Mouse (Mus musculus) megakaryocyte, embryonic 14.5 days (primary cell): ENCODE results near the gene Ciz1. TPM values are rescaled to one million over a fixed set of nuclear protein-coding genes. Genes with fewer than 3 reads are reported as not detected.
"Not testable (repeated sequence)": the region's sequence is repeated elsewhere in the genome, so short reads cannot be mapped to it uniquely, and the experiment has no call there.

Experiments used
- H3K27me3 ChIP-seq: replicated peaks from 2 replicates; pipeline ENCODE3; 2012; ENCODE audit warnings: inconsistent platforms
- H3K36me3 ChIP-seq: replicated peaks from 2 replicates; pipeline ENCODE3; 2012; ENCODE audit warnings: low read length, inconsistent platforms, mixed read lengths
- H3K4me1 ChIP-seq: 2 replicates; pipeline ENCODE4 v1.6.1; 2012; ENCODE audit warnings: inconsistent platforms
- H3K4me3 ChIP-seq: replicated peaks from 2 replicates; pipeline ENCODE3; 2012; ENCODE audit warnings: moderate library complexity, mild to moderate bottlenecking, inconsistent platforms
- H3K9me3 ChIP-seq: 2 replicates; pipeline ENCODE4 v1.6.1; 2012; ENCODE audit warnings: inconsistent platforms
- FLI1 ChIP-seq: IDR thresholded peaks from 2 replicates; pipeline ENCODE4 v1.6.1; 2012; ENCODE audit warnings: low read length, inconsistent platforms, mixed read lengths
- GATA1 ChIP-seq: IDR thresholded peaks from 3 replicates; pipeline ENCODE4 v1.6.1; 2012; ENCODE audit warnings: mixed read lengths, low read length, inconsistent platforms, borderline replicate concordance
- polyA plus RNA-seq: library from polyadenylated mRNA; stranded (reverse); fragments of >175 nt; gene quantifications from 2 replicates; pipeline ENCODE4 v1.2.3, GENCODE M21; 2012; ENCODE audit warnings: low replicate concordance; ENCODE audit not compliant: insufficient read depth

The Ciz1 gene
- polyA plus RNA-seq, 1 experiment: 163 TPM

GRCm38 (mm10) chr2:32358381-32358780 is 6.3 kb downstream of the Ciz1 start:
- H3K36me3 ChIP-seq: no peaks in the 10 kb centered on the region
- H3K4me3 ChIP-seq: no peak overlapping the region
- peaks cover 11% of the 10 kb centered on the region for H3K27me3 ChIP-seq
- H3K9me3 ChIP-seq: no peaks in the 10 kb centered on the region
- TF ChIP-seq FLI1 (no peak), GATA1 (no peak)
- H3K4me1 ChIP-seq: peaks cover 38% of the 10 kb centered on the region

GRCm38 (mm10) chr2:32360741-32361140 is 8.6 kb downstream of the Ciz1 start:
- H3K4me1 ChIP-seq: peaks cover 51% of the 10 kb centered on the region
- peaks cover 11% of the 10 kb centered on the region for H3K27me3 ChIP-seq
- TF ChIP-seq FLI1 (no peak), GATA1 (no peak)
- no peaks in the 10 kb centered on the region for H3K9me3 ChIP-seq
- H3K4me3 ChIP-seq: peak overlapping the region; percentile 93
- H3K36me3 ChIP-seq: peaks cover 16% of the 10 kb centered on the region

GRCm38 (mm10) chr2:32361437-32361836 is 9.3 kb downstream of the Ciz1 start:
- peaks cover 23% of the 10 kb centered on the region for H3K36me3 ChIP-seq
- TF ChIP-seq GATA1: no peak
- no peak for TF ChIP-seq FLI1
- peaks cover 9% of the 10 kb centered on the region for H3K27me3 ChIP-seq
- H3K4me3 ChIP-seq: peak overlapping the region; percentile 93
- H3K4me1 ChIP-seq: peaks cover 58% of the 10 kb centered on the region
- H3K9me3 ChIP-seq: no peaks in the 10 kb centered on the region

GRCm38 (mm10) chr2:32362274-32362673 is 10.1 kb downstream of the Ciz1 start:
- Histone ChIP-seq H3K4me3 (peak overlapping the region; percentile 97), H3K36me3 (peaks cover 32% of the 10 kb centered on the region), H3K4me1 (peaks cover 58% of the 10 kb centered on the region)
- not testable (repeated sequence) for H3K9me3 ChIP-seq, H3K27me3 ChIP-seq

- TF ChIP-seq FLI1 (no peak), GATA1 (no peak)
- Histone ChIP-seq H3K4me3 (peak overlapping the region; percentile 97), H3K36me3 (peaks cover 37% of the 10 kb centered on the region), H3K9me3 (no peaks in the 10 kb centered on the region), H3K27me3 (peaks cover 6% of the 10 kb centered on the region), H3K4me1 (peaks cover 52% of the 10 kb centered on the region)
These were observed 10.8 kb downstream of the Ciz1 start for GRCm38 (mm10) chr2:32362817-32363340.

GRCm38 (mm10) chr2:32363376-32364106 is 11.4 kb downstream of the Ciz1 start:
- no peaks in the 10 kb centered on the region for H3K9me3 ChIP-seq
- H3K4me1 ChIP-seq: peaks cover 52% of the 10 kb centered on the region
- H3K4me3 ChIP-seq: peak overlapping the region; percentile 97
- peaks cover 42% of the 10 kb centered on the region for H3K36me3 ChIP-seq
- peaks cover under 1% of the 10 kb centered on the region for H3K27me3 ChIP-seq
- TF ChIP-seq GATA1: peak; percentile 68; the same call in 1 of the 3 replicates
- no peak for TF ChIP-seq FLI1

- TF ChIP-seq GATA1: no peak
- no peak for TF ChIP-seq FLI1
- Histone ChIP-seq H3K27me3 (no peaks in the 10 kb centered on the region), H3K9me3 (no peaks in the 10 kb centered on the region), H3K4me1 (peaks cover 52% of the 10 kb centered on the region), H3K36me3 (peaks cover 44% of the 10 kb centered on the region), H3K4me3 (peak overlapping the region; percentile 97)
These were observed 12.0 kb downstream of the Ciz1 start for GRCm38 (mm10) chr2:32364121-32364520.

- H3K9me3 ChIP-seq: no peaks in the 10 kb centered on the region
- H3K36me3 ChIP-seq: peaks cover 76% of the 10 kb centered on the region
- H3K4me3 ChIP-seq: no peak overlapping the region
- H3K27me3 ChIP-seq: no peaks in the 10 kb centered on the region
- H3K4me1 ChIP-seq: peaks cover 36% of the 10 kb centered on the region
- TF ChIP-seq FLI1: no peak
- no peak for TF ChIP-seq GATA1
These were observed 15.2 kb downstream of the Ciz1 start for GRCm38 (mm10) chr2:32367315-32367714.

- TF ChIP-seq FLI1: no peak
- TF ChIP-seq GATA1: no peak
- H3K27me3 ChIP-seq: no peaks in the 10 kb centered on the region
- H3K4me3 ChIP-seq: no peak overlapping the region
- no peaks in the 10 kb centered on the region for H3K9me3 ChIP-seq
- H3K4me1 ChIP-seq: peaks cover 3% of the 10 kb centered on the region; the same call in 1 of the 2 replicates
- peaks cover 95% of the 10 kb centered on the region for H3K36me3 ChIP-seq
These were observed 22.1 kb downstream of the Ciz1 start for GRCm38 (mm10) chr2:32374191-32374590.

- Histone ChIP-seq H3K27me3 (peaks cover 2% of the 10 kb centered on the region), H3K36me3 (peaks cover 92% of the 10 kb centered on the region), H3K9me3 (no peaks in the 10 kb centered on the region), H3K4me1 (peaks cover 8% of the 10 kb centered on the region), H3K4me3 (no peak overlapping the region)
- TF ChIP-seq GATA1 (no peak), FLI1 (no peak)
These were observed 23.3 kb downstream of the Ciz1 start for GRCm38 (mm10) chr2:32375317-32375940.
